Mouse (Mus musculus): ENCODE data around the gene Taar1.

The Taar1 gene

GRCm38 (mm10) chr10:23920056-23920455 is at the start of gene Taar1:
TSS of gene Taar1 (plus strand) at chr10:23920356.
- no peak for DNase-seq (ENCODE audit: low spot score in 2 of 2)

GRCm38 (mm10) chr10:23880695-23881094 is 39.5 kb upstream of the Taar1 start:
- no peak for DNase-seq (ENCODE audit: low spot score in 2 of 2)

- no peak for DNase-seq (ENCODE audit: low spot score in 2 of 2)
These were observed 35.2 kb upstream of the Taar1 start for GRCm38 (mm10) chr10:23884910-23885309.

GRCm38 (mm10) chr10:23886060-23886459 is 34.1 kb upstream of the Taar1 start:
- no peak for DNase-seq (ENCODE audit: low spot score in 2 of 2)

GRCm38 (mm10) chr10:23892987-23893386 is 27.2 kb upstream of the Taar1 start:
- DNase-seq (ENCODE audit: low spot score in 2 of 2), result no peak

GRCm38 (mm10) chr10:23894601-23895349 is 25.4 kb upstream of the Taar1 start, which contains the start of gene Vnn1:
TSS of gene Vnn1 (plus strand) at chr10:23894688.
- DNase-seq (ENCODE audit: low spot score in 2 of 2), result no peak

- no peak for DNase-seq (ENCODE audit: low spot score in 2 of 2)
These were observed 24.8 kb upstream of the Taar1 start for GRCm38 (mm10) chr10:23895376-23895775.

GRCm38 (mm10) chr10:23901119-23901518 is 19.0 kb upstream of the Taar1 start:
- no peak for DNase-seq (ENCODE audit: low spot score in 2 of 2)

GRCm38 (mm10) chr10:23905661-23906060 is 14.5 kb upstream of the Taar1 start:
- no peak for DNase-seq (ENCODE audit: low spot score in 2 of 2)

- no peak for DNase-seq (ENCODE audit: low spot score in 2 of 2)
These were observed 2.3 kb downstream of the Taar1 start for GRCm38 (mm10) chr10:23922468-23922867.

GRCm38 (mm10) chr10:23923941-23924340 is 3.8 kb downstream of the Taar1 start:
- no peak for DNase-seq (ENCODE audit: low spot score in 2 of 2)

GRCm38 (mm10) chr10:23937613-23938012 is 17.5 kb downstream of the Taar1 start:
- DNase-seq (ENCODE audit: low spot score in 2 of 2), result no peak

- DNase-seq (ENCODE audit: low spot score in 2 of 2), result no peak
These were observed 18.2 kb downstream of the Taar1 start, which contains the start of gene Taar2 for GRCm38 (mm10) chr10:23938312-23938711. TSS of gene Taar2 (plus strand) at chr10:23938572.

- DNase-seq (ENCODE audit: low spot score in 2 of 2), result no peak
These were observed 22.3 kb downstream of the Taar1 start for GRCm38 (mm10) chr10:23942465-23942864.

- DNase-seq (ENCODE audit: low spot score in 2 of 2), result no peak
These were observed 27.9 kb downstream of the Taar1 start for GRCm38 (mm10) chr10:23948026-23948425.

- no peak for DNase-seq (ENCODE audit: low spot score in 2 of 2)
These were observed 29.4 kb downstream of the Taar1 start, which contains the start of gene Taar3 for GRCm38 (mm10) chr10:23949508-23950005. TSS of gene Taar3 (plus strand) at chr10:23949558.

- no peak for DNase-seq (ENCODE audit: low spot score in 2 of 2)
These were observed 31.6 kb downstream of the Taar1 start for GRCm38 (mm10) chr10:23951714-23952113.

- no peak for DNase-seq (ENCODE audit: low spot score in 2 of 2)
These were observed 38.9 kb downstream of the Taar1 start for GRCm38 (mm10) chr10:23959071-23959470.

- no peak for DNase-seq (ENCODE audit: low spot score in 2 of 2)
These were observed 40.3 kb downstream of the Taar1 start, which contains the start of gene Taar4 for GRCm38 (mm10) chr10:23960444-23960915. TSS of gene Taar4 (plus strand) at chr10:23960494.

GRCm38 (mm10) chr10:23963444-23963843 is 43.3 kb downstream of the Taar1 start:
- DNase-seq (ENCODE audit: low spot score in 2 of 2), result no peak

- DNase-seq (ENCODE audit: low spot score in 2 of 2), result no peak
These were observed 44.9 kb downstream of the Taar1 start for GRCm38 (mm10) chr10:23964921-23965610.

- no peak for DNase-seq (ENCODE audit: low spot score in 2 of 2)
These were observed 50.6 kb downstream of the Taar1 start, which contains the start of gene Taar5 for GRCm38 (mm10) chr10:23970656-23971165. TSS of gene Taar5 (plus strand) at chr10:23970706.
